Mouse (Mus musculus): ENCODE results near the gene Ripply2. TPM values are rescaled to one million over a fixed set of nuclear protein-coding genes. Genes with fewer than 3 reads are reported as not detected.
"Not testable (repeated sequence)": the region's sequence is repeated elsewhere in the genome, so short reads cannot be mapped to it uniquely, and the experiment has no call there.

Gene Ripply2
- total RNA-seq (2021) (not detected), polyA plus RNA-seq (2012; rRNA removed) (not detected in 2 replicates)
- long read RNA-seq: 0 reads

DNA sequence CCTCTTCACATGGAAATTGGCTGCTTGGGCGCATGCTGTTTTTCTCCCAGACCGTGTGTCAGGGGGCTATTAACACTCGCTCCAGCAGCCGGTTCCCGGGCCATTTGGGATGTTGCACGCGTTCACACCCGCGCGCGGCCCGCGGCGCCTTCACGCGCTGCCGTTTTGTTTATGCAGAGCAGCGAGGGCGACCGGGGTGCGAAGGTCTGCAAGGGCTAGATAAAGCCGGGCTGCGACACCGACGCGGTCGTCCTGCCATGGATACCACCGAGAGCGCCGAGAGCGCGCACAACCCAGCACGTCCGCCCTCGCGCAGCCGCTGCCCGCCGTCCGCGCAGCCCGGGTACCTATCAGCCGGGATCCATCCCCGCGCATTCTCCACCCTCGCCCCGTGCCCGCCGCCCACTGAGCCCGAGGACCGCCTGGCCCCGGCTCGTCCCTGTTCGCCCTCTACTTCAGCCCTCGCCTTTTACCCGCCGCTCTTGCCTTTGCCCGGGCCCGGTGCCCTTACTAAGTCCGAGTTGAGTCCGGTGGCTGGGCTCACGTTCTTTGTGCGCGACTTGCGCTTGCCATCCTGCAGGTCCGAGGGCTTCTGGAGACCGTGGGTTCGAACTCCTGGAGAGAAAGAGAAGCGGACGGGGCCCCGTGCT, at the start of gene Ripply2:
TSS of gene Ripply2 (plus strand) at position 250 of the 650 bp plus-strand sequence.
- Histone ChIP-seq H3K36me3 (ENCODE audit: control insufficient read depth, insufficient read depth, low read length) (no peaks in the 10 kb centered on the region), H3K4me3 (peak within 1 kb of the TSS; percentile 40), H3K27me3 (ENCODE audit: control insufficient read depth, insufficient read depth, low read length) (peaks cover 5% of the 10 kb centered on the region; the same call in 1 of the 2 replicates), H3K4me1 (ENCODE audit: control insufficient read depth, insufficient read depth, low read length) (no peaks in the 10 kb centered on the region), H3K9ac (ENCODE audit: low read depth, low read length) (no peak within 1 kb of the TSS), H3K79me2 (replicated peaks; ENCODE audit: control insufficient read depth, insufficient read depth, low read length) (no peaks in the 10 kb centered on the region), H3K27ac (no peak within 1 kb of the TSS)
- WGBS: 2% methylated on average over 71 of the region's 71 CpGs
- TF ChIP-seq CTCF (IDR thresholded peaks at IDR 0.05): no peak
- no peak for TF ChIP-seq POLR2A (IDR thresholded peaks at IDR 0.05; ENCODE audit: insufficient read depth, low read depth, low read length)
- TF ChIP-seq EP300 (IDR thresholded peaks at IDR 0.05; ENCODE audit: insufficient read depth, low read depth, low read length): no peak
- no peak for DNase-seq
- intact Hi-C loops (cut with DNase I): no loop called here

- H3K4me3 ChIP-seq; H3K9ac ChIP-seq (ENCODE audit: low read depth, low read length); H3K27me3 ChIP-seq (ENCODE audit: control insufficient read depth, insufficient read depth, low read length); H3K4me1 ChIP-seq (ENCODE audit: control insufficient read depth, insufficient read depth, low read length); H3K79me2 ChIP-seq (replicated peaks; ENCODE audit: control insufficient read depth, insufficient read depth, low read length); DNase-seq; H3K36me3 ChIP-seq (ENCODE audit: control insufficient read depth, insufficient read depth, low read length); H3K27ac ChIP-seq; intact Hi-C loops (cut with DNase I): not testable (repeated sequence)
Measured at GRCm38 (mm10) chr9:86972471-86972870, 42.9 kb upstream of the Ripply2 start.

DNA sequence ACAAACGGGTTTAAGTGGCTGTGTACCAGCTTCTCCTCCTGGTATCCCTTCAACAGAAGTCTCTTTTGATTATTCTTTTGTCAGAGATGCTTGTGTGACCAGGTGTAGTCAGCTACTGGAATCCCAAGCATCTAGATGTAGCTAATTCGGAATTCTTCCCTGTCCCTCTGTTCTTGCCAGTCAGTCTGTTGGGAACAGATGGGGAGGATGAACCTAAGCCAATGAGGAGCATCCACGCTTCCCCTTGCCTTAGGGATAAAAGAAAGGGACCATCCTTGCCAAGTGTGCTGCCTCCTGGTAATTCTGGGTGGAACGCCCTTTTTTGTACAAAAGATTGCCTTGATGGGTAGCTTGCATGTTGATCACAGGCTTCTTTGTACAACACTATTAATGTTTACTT, 41.8 kb upstream of the Ripply2 start:
- WGBS: 66% methylated on average over 4 of the region's 4 CpGs
- intact Hi-C loops (cut with DNase I): no loop called here
- H3K79me2 ChIP-seq (replicated peaks; ENCODE audit: control insufficient read depth, insufficient read depth, low read length): no peaks in the 10 kb centered on the region

DNA sequence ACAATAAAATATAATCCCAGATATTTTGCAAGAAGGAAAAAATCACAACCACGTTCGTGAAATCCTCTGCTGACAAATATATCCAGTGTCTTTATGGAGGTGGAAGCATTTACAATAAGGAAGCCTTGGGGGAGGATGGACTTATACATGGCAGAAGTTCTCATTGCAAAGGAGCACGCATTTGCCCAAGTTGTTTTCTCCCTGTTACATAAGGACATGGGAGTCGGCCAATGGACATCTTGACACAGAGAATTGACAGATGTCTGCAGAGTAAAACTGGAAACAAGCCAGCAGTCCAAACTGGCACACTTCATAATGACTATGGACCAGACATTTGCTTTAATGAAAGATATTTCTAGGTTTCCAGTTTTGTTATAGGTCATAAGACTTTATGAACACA, 38.4 kb upstream of the Ripply2 start:
- no peak for DNase-seq
- no peaks in the 10 kb centered on the region for H3K4me1 ChIP-seq (ENCODE audit: control insufficient read depth, insufficient read depth, low read length)

More for the DNA sequence above, 41.8 kb upstream of the Ripply2 start:
- H3K36me3 ChIP-seq (ENCODE audit: control insufficient read depth, insufficient read depth, low read length): peaks cover 1% of the 10 kb centered on the region; the same call in 1 of the 2 replicates
- DNase-seq: no peak
- no peaks in the 10 kb centered on the region for H3K27me3 ChIP-seq (ENCODE audit: control insufficient read depth, insufficient read depth, low read length)
- no peak overlapping the region for H3K27ac ChIP-seq
- TF ChIP-seq POLR2A (IDR thresholded peaks at IDR 0.05; ENCODE audit: insufficient read depth, low read depth, low read length): no peak
- TF ChIP-seq EP300 (IDR thresholded peaks at IDR 0.05; ENCODE audit: insufficient read depth, low read depth, low read length): no peak
- TF ChIP-seq CTCF (IDR thresholded peaks at IDR 0.05): no peak
- no peaks in the 10 kb centered on the region for H3K4me1 ChIP-seq (ENCODE audit: control insufficient read depth, insufficient read depth, low read length)
- no peak overlapping the region for H3K9ac ChIP-seq (ENCODE audit: low read depth, low read length)
- H3K4me3 ChIP-seq: no peak overlapping the region

DNA sequence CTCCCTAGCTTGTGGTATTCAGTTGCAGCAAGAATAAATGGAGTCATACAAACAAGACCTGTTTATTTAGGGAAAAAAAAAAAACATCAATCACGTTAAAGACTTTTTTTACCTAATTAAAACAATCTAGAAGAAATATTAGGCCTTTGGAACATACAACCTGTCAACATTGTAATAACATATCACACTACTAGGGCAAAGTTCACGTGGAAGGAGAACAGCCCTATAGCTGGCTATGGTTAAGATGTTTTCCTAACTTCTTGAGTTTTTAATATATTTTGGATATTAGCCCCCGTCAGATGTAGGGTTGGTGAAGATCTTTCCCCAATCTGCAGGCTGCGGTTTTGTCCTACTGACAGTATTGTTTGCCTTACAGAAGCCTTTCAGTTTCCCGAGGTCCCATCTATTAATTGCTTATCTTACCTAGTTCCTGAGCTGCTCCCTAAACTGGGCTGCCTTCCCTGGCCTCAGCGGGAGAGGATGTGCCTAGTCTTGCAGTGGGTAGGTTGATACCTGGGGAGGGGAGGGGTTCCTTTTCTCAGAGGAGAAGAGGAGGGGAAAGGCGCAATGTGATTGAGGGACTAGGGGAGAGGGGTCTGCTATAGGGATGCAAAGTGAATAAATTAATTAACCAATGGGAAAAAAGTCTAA, 37.0 kb upstream of the Ripply2 start:
- DNase-seq: no peak
- intact Hi-C loops (cut with DNase I): no loop called here
- TF ChIP-seq CTCF (IDR thresholded peaks at IDR 0.05) (no peak), POLR2A (IDR thresholded peaks at IDR 0.05; ENCODE audit: insufficient read depth, low read depth, low read length) (no peak), EP300 (IDR thresholded peaks at IDR 0.05; ENCODE audit: insufficient read depth, low read depth, low read length) (no peak)
- no peaks in the 10 kb centered on the region for H3K27me3 ChIP-seq (ENCODE audit: control insufficient read depth, insufficient read depth, low read length)
- peaks cover 1% of the 10 kb centered on the region; the same call in 1 of the 2 replicates for H3K36me3 ChIP-seq (ENCODE audit: control insufficient read depth, insufficient read depth, low read length)
- no peaks in the 10 kb centered on the region for H3K4me1 ChIP-seq (ENCODE audit: control insufficient read depth, insufficient read depth, low read length)
- 59% methylated on average over 7 of the region's 7 CpGs for WGBS
- H3K27ac ChIP-seq: no peak overlapping the region
- H3K4me3 ChIP-seq: no peak overlapping the region
- no peaks in the 10 kb centered on the region for H3K79me2 ChIP-seq (replicated peaks; ENCODE audit: control insufficient read depth, insufficient read depth, low read length)
- no peak overlapping the region for H3K9ac ChIP-seq (ENCODE audit: low read depth, low read length)

More for the DNA sequence above, 38.4 kb upstream of the Ripply2 start:
- intact Hi-C loops (cut with DNase I): no loop called here
- no peak overlapping the region for H3K9ac ChIP-seq (ENCODE audit: low read depth, low read length)
- H3K36me3 ChIP-seq (ENCODE audit: control insufficient read depth, insufficient read depth, low read length): peaks cover 1% of the 10 kb centered on the region; the same call in 1 of the 2 replicates
- H3K27ac ChIP-seq: no peak overlapping the region
- WGBS: 62% methylated on average over 4 of the region's 4 CpGs
- TF ChIP-seq POLR2A (IDR thresholded peaks at IDR 0.05; ENCODE audit: insufficient read depth, low read depth, low read length): no peak
- TF ChIP-seq CTCF (IDR thresholded peaks at IDR 0.05): no peak
- no peak for TF ChIP-seq EP300 (IDR thresholded peaks at IDR 0.05; ENCODE audit: insufficient read depth, low read depth, low read length)
- no peaks in the 10 kb centered on the region for H3K27me3 ChIP-seq (ENCODE audit: control insufficient read depth, insufficient read depth, low read length)
- no peak overlapping the region for H3K4me3 ChIP-seq
- H3K79me2 ChIP-seq (replicated peaks; ENCODE audit: control insufficient read depth, insufficient read depth, low read length): no peaks in the 10 kb centered on the region

GRCm38 (mm10) chr9:86980048-86980447, 35.3 kb upstream of the Ripply2 start:
- no peak overlapping the region for H3K27ac ChIP-seq
- no peak for TF ChIP-seq POLR2A (IDR thresholded peaks at IDR 0.05; ENCODE audit: insufficient read depth, low read depth, low read length)
- no peak for TF ChIP-seq CTCF (IDR thresholded peaks at IDR 0.05)
- TF ChIP-seq EP300 (IDR thresholded peaks at IDR 0.05; ENCODE audit: insufficient read depth, low read depth, low read length): no peak
- no peak overlapping the region for H3K4me3 ChIP-seq
- intact Hi-C loops (cut with DNase I): no loop called here
- H3K36me3 ChIP-seq (ENCODE audit: control insufficient read depth, insufficient read depth, low read length): peaks cover 1% of the 10 kb centered on the region; the same call in 1 of the 2 replicates
- DNase-seq: no peak
- H3K27me3 ChIP-seq (ENCODE audit: control insufficient read depth, insufficient read depth, low read length): no peaks in the 10 kb centered on the region
- H3K79me2 ChIP-seq (replicated peaks; ENCODE audit: control insufficient read depth, insufficient read depth, low read length): no peaks in the 10 kb centered on the region
- H3K4me1 ChIP-seq (ENCODE audit: control insufficient read depth, insufficient read depth, low read length): no peaks in the 10 kb centered on the region
- H3K9ac ChIP-seq (ENCODE audit: low read depth, low read length): no peak overlapping the region
